Mouse (Mus musculus) midbrain, embryonic 10.5 days (tissue): ENCODE measurements around the gene Cpeb1. TPM values are rescaled to one million over a fixed set of nuclear protein-coding genes. Genes with fewer than 3 reads are reported as not detected.

ENCODE experiments used
- DNase-seq: peaks from one replicate; pipeline ENCODE4 v3.0.0-alpha.2; 2017; ENCODE audit warnings: low spot score
- H3K27ac ChIP-seq: fragments of 300-500 bp; sonication (generic); replicated peaks from 2 replicates; pipeline ENCODE4 v1.5.1; 2016; ENCODE audit warnings: mild to moderate bottlenecking
- H3K27me3 ChIP-seq: fragments of 300-500 bp; sonication (generic); 2 replicates; pipeline ENCODE4 v1.6.1; 2016; ENCODE audit warnings: low read depth, mild to moderate bottlenecking; ENCODE audit not compliant: poor library complexity, severe bottlenecking
- H3K36me3 ChIP-seq: fragments of 300-500 bp; sonication (generic); 2 replicates; pipeline ENCODE4 v1.6.1; 2016; ENCODE audit warnings: mild to moderate bottlenecking, moderate library complexity
- H3K4me1 ChIP-seq: fragments of 300-500 bp; sonication (generic); 2 replicates; pipeline ENCODE4 v1.6.1; 2016
- H3K4me3 ChIP-seq: fragments of 300-500 bp; sonication (generic); 2 replicates; pipeline ENCODE4 v1.5.1; 2016; ENCODE audit warnings: mild to moderate bottlenecking, moderate library complexity
- H3K9me3 ChIP-seq: fragments of 300-500 bp; sonication (generic); replicated peaks from 2 replicates; pipeline ENCODE4 v1.6.1; 2016; ENCODE audit warnings: mild to moderate bottlenecking
- WGBS: fragments of 180-500 bp; shearing (Covaris S2); methylation state at CpG from one replicate; pipeline ENCODE4 v1.1.7; 2016; 5-methylcytosine and 5-hydroxymethylcytosine counted together
- polyA plus RNA-seq: library from polyadenylated mRNA; unstranded; fragments of >200 nt; fragmentation: Nextera tagmentation; extraction: Ambion mirVana; gene quantifications from 2 replicates; pipeline ENCODE4 v1.2.1, GENCODE M21; 2016

The Cpeb1 gene
- polyA plus RNA-seq, 1 experiment from 2014 or later = 0.96 TPM

DNA sequence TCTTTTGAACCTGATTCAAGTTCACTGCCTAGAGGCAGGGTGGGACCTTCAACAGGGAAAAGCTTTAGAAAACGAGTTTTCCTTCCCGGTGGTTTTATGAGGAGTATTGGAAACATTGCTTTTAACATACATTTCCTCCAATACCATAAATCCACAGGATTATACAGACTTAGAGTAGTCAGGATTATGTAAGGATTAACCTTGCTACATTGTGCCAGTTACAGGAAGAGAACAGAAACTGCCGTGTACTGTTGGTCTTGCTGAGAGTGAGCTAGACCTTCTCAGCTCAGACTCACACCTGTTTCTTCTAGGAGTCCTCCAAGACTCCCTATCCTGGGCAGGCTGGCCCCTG is 116.8 kb downstream of the Cpeb1 start:
- H3K4me3 ChIP-seq = no peak overlapping the region
- WGBS = 91% methylated on average over 3 of the region's 3 CpGs
- peaks cover 81% of the 10 kb centered on the region for H3K36me3 ChIP-seq
- no peaks in the 10 kb centered on the region for H3K27me3 ChIP-seq
- no peak for DNase-seq
- no peak overlapping the region for H3K27ac ChIP-seq
- H3K4me1 ChIP-seq = peaks cover 32% of the 10 kb centered on the region
- no peaks in the 10 kb centered on the region for H3K9me3 ChIP-seq

DNA sequence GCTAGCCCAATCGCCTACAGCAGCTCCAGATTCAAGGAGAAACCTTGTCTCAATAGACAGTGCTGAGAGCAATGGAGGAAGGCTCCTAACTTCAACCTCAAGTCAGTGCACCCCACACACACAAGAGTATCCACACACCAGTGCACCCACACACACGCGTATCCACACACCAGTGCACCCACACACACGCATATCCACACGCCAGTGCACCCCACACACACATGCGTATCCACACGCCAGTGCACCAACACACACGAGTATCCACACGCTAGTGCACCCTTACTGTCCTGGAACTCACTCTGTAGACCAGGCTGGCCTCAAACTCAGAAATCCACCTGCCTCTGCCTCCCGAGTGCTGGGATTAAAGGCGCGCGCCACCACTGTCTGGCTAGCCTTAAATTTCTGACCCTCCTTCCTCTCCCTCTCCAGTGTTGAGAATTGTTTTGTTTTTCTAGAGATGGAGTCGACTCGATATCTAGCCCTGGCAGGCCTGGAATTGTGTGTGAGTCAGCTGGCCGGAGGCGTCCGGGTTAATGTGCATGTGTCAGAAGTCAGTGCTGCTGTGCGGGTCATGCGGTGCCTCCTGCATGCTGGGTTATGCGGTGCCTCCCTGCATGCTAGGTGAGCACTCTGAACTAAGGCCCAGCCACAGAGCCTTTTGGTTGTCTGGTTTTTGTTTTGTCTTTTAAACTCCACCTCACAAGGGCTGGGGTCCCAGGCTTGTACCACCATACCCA is 117.3 kb downstream of the Cpeb1 start:
- WGBS = 94% methylated on average over 21 of the region's 21 CpGs
- peaks cover 26% of the 10 kb centered on the region for H3K4me1 ChIP-seq
- no peaks in the 10 kb centered on the region for H3K27me3 ChIP-seq
- DNase-seq = no peak
- no peaks in the 10 kb centered on the region for H3K9me3 ChIP-seq
- no peak overlapping the region for H3K4me3 ChIP-seq
- no peak overlapping the region for H3K27ac ChIP-seq
- peaks cover 81% of the 10 kb centered on the region for H3K36me3 ChIP-seq

DNA sequence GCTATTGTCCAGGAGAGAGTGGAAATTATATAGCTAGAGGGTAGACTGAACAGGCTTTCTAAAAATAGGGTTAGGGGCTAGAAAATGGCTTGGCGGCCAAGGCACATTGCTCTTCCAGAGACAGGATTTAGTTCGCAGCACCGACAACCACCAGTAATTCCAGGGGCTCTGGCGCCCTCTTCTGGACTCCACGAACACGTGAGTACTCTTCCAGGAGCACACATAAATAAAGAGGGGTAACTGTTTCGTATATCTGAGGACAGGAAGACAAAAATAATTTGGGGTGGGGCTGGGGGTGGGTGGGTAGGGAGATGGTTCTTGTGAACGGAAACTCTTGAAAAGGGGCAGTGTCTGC is 118.9 kb downstream of the Cpeb1 start:
- Histone ChIP-seq H3K36me3 (peaks cover 76% of the 10 kb centered on the region), H3K9me3 (no peaks in the 10 kb centered on the region), H3K27ac (peak overlapping the region; percentile 81), H3K4me1 (peaks cover 25% of the 10 kb centered on the region), H3K4me3 (0 out of 2 replicates have a peak overlapping the region, but pooled peaks have one; percentile 20), H3K27me3 (no peaks in the 10 kb centered on the region)
- peak; percentile 71 for DNase-seq
- 38% methylated on average over 8 of the region's 8 CpGs for WGBS

DNA sequence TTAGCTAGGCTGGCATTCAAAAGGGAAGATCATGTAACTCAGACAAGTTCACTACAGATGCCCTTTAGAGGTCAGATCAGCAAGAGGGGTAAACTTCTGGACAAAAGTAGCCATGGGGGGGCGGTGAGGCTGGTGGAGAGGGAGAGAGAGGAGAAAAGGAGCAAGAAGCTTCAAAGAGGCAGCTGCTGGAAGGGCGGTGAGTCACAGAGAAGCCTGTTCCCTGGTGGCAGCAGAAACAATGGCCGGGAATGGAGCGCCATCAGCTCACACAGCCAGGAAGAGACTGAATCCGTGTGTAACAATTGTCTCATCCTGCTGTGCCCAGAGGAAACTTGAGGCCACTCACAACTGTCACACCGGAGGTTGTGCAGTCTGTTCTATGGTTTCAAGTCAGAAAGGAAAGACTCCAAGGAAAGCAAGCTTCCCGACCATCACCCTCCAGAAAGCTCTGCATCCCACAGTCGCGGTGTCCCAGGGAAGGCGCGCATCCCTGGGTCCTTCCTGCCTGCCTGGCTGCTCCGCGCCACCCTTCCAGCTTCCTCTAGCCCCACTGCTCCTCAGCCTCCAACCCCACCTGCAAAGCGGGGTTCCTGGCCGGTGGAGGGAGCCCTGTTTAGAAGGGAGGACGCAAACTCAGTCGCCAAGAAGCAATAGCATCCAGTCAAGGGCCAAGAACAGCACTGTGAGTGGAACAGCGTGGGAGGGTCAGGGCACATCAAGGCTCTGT is 119.4 kb downstream of the Cpeb1 start:
- peaks cover 71% of the 10 kb centered on the region for H3K36me3 ChIP-seq
- WGBS = 53% methylated on average over 18 of the region's 18 CpGs

DNA sequence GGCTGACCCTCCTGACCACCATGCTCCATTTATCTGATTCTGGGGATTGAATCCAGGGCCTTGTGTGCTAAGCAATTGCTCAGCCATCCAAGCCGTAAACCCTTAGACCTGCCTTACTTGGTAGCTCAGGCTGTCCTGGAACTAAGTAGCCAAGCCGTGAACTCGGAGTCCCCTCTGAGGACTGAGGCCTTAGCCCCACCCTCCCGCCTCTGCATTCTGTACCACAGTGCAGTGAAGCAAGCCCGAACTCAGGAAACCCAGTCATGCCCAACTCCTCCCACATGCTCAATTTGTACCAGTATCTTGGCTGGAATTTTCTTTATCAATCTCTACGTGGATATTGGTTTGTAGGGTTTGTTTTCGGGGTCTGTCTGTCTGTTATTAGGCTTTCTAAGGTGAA is 123.4 kb downstream of the Cpeb1 start:
- H3K27ac ChIP-seq = no peak overlapping the region
- H3K36me3 ChIP-seq = peaks cover 38% of the 10 kb centered on the region
- 88% methylated on average over 7 of the region's 7 CpGs for WGBS
- peaks cover 35% of the 10 kb centered on the region for H3K4me1 ChIP-seq
- H3K4me3 ChIP-seq = no peak overlapping the region
- H3K27me3 ChIP-seq = no peaks in the 10 kb centered on the region
- no peaks in the 10 kb centered on the region for H3K9me3 ChIP-seq
- no peak for DNase-seq

More for the DNA sequence above, 119.4 kb downstream of the Cpeb1 start:
- DNase-seq = peak; percentile 73
- Histone ChIP-seq H3K4me3 (peak overlapping the region; percentile 20; the same call in 1 of the 2 replicates), H3K9me3 (no peaks in the 10 kb centered on the region), H3K4me1 (peaks cover 30% of the 10 kb centered on the region), H3K27me3 (no peaks in the 10 kb centered on the region), H3K27ac (peak overlapping the region; percentile 81)

DNA sequence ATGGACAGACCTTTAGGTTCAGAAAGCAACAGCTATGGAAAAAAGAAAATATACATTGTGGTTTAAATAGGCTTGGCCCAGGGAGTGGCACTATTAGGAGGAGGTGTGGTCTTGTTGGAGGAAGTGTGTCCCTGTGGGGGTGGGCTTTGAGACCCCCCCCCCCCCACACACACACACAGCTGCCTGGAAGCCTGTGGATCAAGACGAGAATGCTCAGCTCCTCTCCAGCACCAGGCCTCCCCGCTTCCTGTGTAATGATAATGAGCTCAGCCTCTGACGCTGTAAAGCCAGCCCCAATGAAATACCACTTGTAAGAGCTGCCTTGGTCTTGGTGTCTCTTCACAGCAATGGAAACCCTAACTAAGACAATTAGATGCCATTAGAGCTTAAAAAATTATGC is 124.5 kb downstream of the Cpeb1 start:
- Histone ChIP-seq H3K9me3 (no peaks in the 10 kb centered on the region), H3K27ac (no peak overlapping the region), H3K27me3 (no peaks in the 10 kb centered on the region), H3K36me3 (peaks cover 31% of the 10 kb centered on the region), H3K4me1 (peaks cover 24% of the 10 kb centered on the region), H3K4me3 (no peak overlapping the region)
- WGBS = 24% methylated on average over 3 of the region's 3 CpGs
- no peak for DNase-seq

DNA sequence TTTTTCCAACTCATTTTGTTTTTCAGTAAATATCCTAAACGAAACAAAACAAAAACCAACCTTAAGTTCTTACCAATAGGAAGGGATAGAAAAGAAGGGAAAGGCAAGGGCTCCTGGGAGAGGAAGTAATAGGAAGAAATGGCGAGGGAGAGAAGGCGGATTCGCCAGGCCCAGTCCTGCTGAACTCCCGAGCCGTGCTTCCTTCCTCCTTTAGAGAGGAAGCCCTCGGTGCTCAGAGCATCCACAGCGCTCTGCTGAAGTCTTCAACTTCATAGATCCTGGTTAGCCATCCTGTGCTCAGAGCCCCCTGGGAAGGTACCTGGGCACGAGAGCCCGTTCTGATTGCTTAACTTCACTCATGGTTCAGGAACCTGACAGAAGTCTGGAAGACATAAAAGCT is 127.6 kb downstream of the Cpeb1 start:
- no peak overlapping the region for H3K4me3 ChIP-seq
- no peak for DNase-seq
- WGBS = 89% methylated on average over 10 of the region's 10 CpGs

DNA sequence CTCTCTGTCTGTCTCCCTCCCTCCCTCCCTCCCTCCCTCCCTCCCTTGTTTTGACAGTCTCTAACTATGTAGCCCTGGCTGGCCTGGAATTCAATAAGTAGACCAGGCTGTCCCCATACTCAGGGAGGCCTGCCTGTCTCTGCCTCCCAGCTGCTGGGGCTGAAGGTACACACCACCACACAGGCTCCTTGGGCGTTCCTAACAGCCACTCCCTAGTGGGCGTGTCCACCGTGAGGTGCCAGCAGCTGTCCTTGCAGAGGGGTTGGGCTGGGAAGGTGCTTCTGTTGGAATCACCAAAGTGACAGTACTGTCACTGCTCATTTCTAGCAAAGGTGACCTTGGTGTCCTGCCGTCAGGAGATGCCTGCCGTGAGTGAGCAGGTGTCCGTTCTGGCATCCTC is 128.4 kb downstream of the Cpeb1 start:
- 88% methylated on average over 6 of the region's 6 CpGs for WGBS
- no peaks in the 10 kb centered on the region for H3K27me3 ChIP-seq
- DNase-seq = no peak
- no peaks in the 10 kb centered on the region for H3K9me3 ChIP-seq
- peaks cover 13% of the 10 kb centered on the region for H3K4me1 ChIP-seq
- H3K36me3 ChIP-seq = peaks cover 7% of the 10 kb centered on the region; the same call in 1 of the 2 replicates
- H3K4me3 ChIP-seq = no peak overlapping the region
- no peak overlapping the region for H3K27ac ChIP-seq

More for the DNA sequence above, 127.6 kb downstream of the Cpeb1 start:
- Histone ChIP-seq H3K4me1 (peaks cover 15% of the 10 kb centered on the region), H3K27ac (no peak overlapping the region), H3K36me3 (peaks cover 13% of the 10 kb centered on the region), H3K9me3 (no peaks in the 10 kb centered on the region), H3K27me3 (no peaks in the 10 kb centered on the region)

DNA sequence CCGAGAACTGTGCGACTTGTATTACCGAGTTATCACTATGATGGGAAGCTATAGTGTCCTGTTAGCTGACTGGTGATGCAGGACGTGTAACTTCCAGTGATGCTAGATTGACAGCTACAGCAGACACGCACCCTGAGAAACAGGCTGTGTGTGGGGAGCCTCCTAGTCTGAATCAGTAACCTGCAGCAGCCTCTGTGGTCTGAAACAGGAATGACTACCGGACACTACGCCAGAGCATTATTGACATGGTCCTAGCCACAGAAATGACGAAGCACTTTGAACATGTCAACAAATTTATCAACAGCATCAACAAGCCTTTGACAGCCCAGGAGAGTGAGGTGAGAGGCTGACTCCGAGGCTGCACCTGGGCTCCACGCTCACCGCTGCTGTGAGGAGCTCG is 129.2 kb downstream of the Cpeb1 start:
- H3K36me3 ChIP-seq = peaks cover 5% of the 10 kb centered on the region; the same call in 1 of the 2 replicates
- no peak overlapping the region for H3K27ac ChIP-seq
- H3K4me1 ChIP-seq = peaks cover 9% of the 10 kb centered on the region
- H3K9me3 ChIP-seq = no peaks in the 10 kb centered on the region
- H3K4me3 ChIP-seq = no peak overlapping the region
- no peaks in the 10 kb centered on the region for H3K27me3 ChIP-seq
- no peak for DNase-seq
- WGBS = 90% methylated on average over 12 of the region's 12 CpGs

DNA sequence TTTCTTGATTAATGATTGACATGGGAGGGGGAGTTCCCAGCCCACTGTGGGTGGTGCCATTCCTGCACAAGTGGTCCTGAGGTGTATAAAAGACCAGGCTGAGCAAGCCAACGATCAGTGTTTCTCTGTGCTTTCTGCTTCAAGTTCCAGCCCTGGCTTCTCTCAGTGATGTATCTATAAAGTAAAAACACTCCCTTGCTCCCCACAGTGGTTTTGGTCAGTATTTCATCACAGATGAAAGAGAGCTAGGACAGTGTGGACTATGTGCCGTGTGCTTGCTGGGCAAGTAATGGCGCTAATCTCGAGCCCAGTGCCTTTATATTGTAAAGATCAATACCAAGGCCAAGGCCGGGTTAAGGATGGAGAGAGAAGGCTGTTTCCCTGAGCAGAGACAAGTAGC is 133.5 kb downstream of the Cpeb1 start:
- H3K27ac ChIP-seq = no peak overlapping the region

DNA sequence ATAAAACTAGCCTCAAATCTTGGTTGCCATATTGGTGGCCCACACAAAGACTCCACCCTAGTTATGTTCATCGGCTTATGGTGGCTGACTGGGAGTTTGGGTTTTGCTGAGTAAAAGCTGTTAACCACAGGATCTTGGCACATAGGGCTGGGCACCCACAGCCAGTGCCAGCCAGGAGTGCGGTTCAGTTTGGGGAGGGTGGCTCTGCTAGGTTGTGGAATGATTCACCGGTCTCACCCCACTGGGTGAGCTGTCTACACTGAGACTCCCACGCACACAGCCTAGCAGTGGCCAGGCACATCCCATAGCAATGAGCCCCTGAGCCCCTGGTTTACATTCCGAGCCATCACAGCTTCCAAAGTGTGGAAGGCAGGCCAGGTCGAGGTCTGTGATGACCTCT is 135.5 kb downstream of the Cpeb1 start:
- H3K27me3 ChIP-seq = no peaks in the 10 kb centered on the region
- H3K36me3 ChIP-seq = no peaks in the 10 kb centered on the region
- H3K4me1 ChIP-seq = peaks cover 4% of the 10 kb centered on the region; the same call in 1 of the 2 replicates
- H3K27ac ChIP-seq = no peak overlapping the region
- no peak for DNase-seq
- no peak overlapping the region for H3K4me3 ChIP-seq
- WGBS = 91% methylated on average over 6 of the region's 6 CpGs
- H3K9me3 ChIP-seq = no peaks in the 10 kb centered on the region

More for the DNA sequence above, 133.5 kb downstream of the Cpeb1 start:
- H3K27me3 ChIP-seq = no peaks in the 10 kb centered on the region
- H3K4me1 ChIP-seq = peaks cover 4% of the 10 kb centered on the region; the same call in 1 of the 2 replicates
- WGBS = 85% methylated on average over 5 of the region's 5 CpGs
- H3K4me3 ChIP-seq = no peak overlapping the region
- DNase-seq = no peak
- H3K9me3 ChIP-seq = no peaks in the 10 kb centered on the region
- H3K36me3 ChIP-seq = no peaks in the 10 kb centered on the region

DNA sequence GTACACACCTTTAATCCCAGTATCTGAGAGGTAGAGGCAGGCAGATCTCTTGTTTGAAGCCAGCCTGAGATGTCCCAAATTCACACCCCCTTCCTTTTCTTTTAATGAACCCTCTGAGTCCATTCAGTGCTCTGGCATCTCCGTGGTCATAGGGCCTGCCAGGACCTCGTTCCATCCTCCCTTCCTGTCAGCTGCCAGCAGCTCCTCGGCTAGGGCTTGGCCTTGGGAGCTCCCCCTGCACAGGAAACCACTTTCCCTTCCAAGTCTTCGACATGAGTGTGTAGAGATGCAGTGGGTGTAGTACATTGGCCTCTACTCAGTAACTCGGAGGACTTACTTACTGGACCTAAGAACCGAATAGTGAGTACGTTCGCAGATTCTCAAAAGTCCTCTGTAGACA is 139.7 kb downstream of the Cpeb1 start:
- Histone ChIP-seq H3K36me3 (no peaks in the 10 kb centered on the region), H3K27me3 (no peaks in the 10 kb centered on the region), H3K4me3 (no peak overlapping the region), H3K9me3 (no peaks in the 10 kb centered on the region), H3K4me1 (no peaks in the 10 kb centered on the region), H3K27ac (no peak overlapping the region)
- no peak for DNase-seq
- 81% methylated on average over 8 of the region's 8 CpGs for WGBS

DNA sequence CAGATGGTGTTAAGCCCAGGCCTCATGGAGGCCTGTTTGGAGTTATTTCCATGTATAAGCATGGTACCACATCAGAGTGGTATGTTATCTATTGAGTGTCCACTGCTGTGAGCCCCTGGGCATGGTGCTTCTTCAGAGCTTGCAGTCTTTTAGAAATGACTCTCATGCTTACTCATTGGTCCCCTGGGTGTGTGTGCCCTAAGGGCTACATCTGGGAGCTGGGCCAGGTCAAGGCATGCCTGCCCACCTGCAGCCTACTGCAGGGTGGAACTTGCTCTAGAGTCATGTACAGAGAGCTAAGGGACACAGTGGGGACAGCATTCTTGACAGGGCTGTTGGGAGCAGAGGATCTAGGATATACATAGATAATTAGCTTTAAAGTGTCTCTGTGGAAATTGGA is 143.7 kb downstream of the Cpeb1 start:
- H3K4me1 ChIP-seq = no peaks in the 10 kb centered on the region
- no peak overlapping the region for H3K27ac ChIP-seq
- DNase-seq = no peak

More for the DNA sequence above, 143.7 kb downstream of the Cpeb1 start:
- Histone ChIP-seq H3K9me3 (no peaks in the 10 kb centered on the region), H3K36me3 (no peaks in the 10 kb centered on the region), H3K27me3 (no peaks in the 10 kb centered on the region), H3K4me3 (no peak overlapping the region)
